Mouse (Mus musculus): ENCODE results near the gene Polr3h.
A peak's percentile ranks its signal among the peaks of the same experiment; 100 is the strongest.

Gene Polr3h

GRCm38 (mm10) chr15:81949076-81949475 is 23.0 kb upstream of the Polr3h start:
- no peak for DNase-seq

DNA sequence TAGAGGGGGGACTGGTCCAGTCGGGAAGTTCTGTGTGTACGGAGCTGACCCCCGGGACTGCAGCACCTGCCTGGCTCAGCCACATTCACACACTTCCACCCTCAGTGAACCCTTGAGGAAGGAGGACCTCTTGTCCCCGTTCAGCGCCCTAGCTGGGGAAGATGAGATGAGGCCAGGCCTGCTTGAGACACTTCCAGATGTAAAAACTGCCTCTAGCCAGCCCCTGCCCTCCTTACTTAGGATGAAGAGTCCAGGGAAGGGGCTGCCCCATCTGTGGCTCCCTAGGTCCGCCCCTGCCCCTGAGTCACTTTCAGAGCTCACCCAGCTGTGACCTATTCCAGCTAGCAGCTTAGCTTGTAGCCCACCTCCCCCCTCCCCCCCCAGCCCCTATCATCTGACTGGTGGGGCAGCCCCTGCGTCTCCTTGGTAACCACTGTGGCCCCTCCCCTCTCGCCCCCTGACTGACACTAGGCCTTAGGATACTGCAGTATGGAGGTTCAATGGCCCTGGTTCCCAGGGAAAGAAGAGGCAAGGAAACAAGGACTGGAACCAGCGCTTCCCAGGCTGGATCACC is 17.2 kb upstream of the Polr3h start:
- DNase-seq: peak; percentile 84

DNA sequence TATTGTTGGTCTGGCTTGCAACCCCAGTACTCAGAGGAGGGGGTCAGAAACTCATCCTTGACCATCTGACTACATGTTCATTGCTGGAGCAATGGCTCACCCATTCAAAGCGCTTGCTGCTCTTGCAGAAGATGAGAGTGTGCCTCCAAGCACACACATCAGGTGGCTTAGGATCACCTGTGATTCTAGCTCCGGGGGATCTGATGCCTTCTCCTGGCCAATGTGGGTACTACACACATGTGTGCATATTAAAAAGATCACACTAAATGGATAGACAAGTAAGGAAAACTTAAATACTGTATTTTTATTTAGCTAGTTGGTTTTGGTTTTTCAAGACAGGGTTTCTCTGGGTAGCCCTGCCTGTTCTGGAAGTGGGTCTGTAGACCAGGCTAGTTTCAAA is 15.0 kb upstream of the Polr3h start:
- no peak for DNase-seq

GRCm38 (mm10) chr15:81940219-81940618 is 14.2 kb upstream of the Polr3h start:
- no peak for DNase-seq

DNA sequence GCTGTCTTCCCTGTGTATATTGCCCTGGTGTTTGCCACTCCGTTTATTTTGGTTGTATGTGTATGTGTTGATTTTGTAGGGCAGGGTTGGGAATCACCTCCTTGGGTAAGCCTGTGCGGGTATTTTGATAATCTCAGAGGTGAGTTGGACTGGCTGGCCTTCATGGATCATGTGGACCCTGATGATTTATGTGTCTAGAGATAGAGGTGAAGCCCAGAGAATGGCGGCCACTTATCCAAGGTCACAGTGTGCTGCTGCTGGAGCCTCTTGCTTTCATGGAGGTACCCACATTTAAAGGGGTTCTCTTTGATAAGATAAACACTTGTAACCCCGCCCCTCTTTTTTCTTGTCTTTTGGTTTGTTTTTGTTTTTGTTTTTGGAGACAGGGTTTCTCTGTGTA is 13.7 kb upstream of the Polr3h start:
- DNase-seq: no peak

DNA sequence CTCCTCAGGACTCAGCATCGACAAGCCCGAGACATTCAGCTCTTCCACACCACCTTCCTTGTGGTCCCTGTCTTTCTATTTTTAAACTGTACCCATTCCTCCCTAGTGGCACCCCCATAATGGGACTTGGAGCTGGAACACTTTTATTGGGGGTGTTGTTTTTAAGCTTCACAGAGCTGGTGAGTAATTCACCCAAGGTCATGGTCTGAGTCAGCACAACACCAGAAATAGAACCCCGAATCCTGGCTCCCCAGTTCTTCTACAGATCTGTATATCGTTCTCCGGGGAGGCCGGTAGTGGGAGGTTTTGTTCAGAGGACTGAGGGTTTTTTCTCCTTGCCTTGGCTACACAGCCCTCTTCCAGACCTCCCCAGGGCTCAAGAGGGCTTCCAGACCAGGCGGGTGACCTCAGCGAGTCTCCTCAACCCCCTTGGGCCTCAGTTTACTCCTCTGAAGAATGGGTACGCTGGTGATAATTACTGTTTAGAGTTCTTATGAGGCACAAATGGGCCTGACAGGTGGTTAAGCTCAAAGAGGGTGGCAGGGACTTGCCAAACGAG is 13.2 kb upstream of the Polr3h start:
- no peak for DNase-seq

DNA sequence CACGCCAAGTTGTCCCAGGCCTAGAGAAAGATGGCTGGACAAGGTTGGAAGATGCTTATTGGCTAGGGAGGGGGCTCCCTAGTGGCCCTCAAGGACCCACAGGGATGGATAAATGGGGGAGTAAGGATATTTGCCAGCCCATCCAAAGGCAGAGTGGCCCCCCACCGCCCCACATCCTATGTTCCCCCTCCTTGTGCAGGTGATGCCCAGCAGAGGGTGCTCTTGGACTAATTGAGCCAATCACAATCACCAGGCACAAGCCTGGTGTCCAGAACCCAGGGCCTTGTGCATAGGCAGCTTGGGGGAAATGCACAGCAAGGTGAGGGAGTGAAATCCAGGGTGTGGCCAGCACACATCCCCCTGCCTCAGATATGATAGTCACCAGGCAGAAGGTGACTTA is 12.2 kb upstream of the Polr3h start:
- DNase-seq: peak; percentile 74

- peak; percentile 69 for DNase-seq
Observed at GRCm38 (mm10) chr15:81937098-81937972, 11.3 kb upstream of the Polr3h start.

- DNase-seq: peak; percentile 90
Observed at GRCm38 (mm10) chr15:81936679-81937078, 10.6 kb upstream of the Polr3h start, which contains the start of gene Csdc2. Gene Csdc2 (plus strand): TSS chr15:81936759.

GRCm38 (mm10) chr15:81935869-81936637 is 10.0 kb upstream of the Polr3h start:
- no peak for DNase-seq

- no peak for DNase-seq
Observed at GRCm38 (mm10) chr15:81933986-81934385, 7.9 kb upstream of the Polr3h start.

DNA sequence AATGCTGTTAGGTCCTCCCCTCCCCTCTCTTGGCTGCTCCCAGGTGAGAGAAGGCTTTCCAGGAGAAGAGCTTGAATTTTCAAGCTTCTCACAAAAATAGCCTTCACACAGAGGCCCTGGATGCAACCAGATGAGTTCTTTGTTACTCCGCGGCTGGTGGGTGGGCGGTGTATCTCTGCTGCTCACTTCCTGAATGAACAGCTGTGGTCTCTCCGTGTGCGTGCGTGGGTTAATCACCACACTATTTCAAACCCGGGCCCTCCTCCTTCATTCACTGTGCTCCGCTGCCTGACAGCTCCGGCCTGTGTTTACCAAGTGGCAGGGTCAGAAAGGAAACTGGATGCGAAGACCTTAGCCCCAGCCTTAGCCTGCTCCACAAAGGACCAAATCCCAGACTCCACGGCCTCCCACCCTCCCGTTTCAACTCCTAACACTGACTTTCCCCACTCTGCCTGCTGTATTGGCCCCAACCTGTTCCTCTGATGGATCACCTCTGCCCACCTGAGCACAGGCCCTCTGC is 7.0 kb upstream of the Polr3h start:
- no peak for DNase-seq

- peak; percentile 55 for DNase-seq
Observed at GRCm38 (mm10) chr15:81928277-81928676, 2.2 kb upstream of the Polr3h start.

DNA sequence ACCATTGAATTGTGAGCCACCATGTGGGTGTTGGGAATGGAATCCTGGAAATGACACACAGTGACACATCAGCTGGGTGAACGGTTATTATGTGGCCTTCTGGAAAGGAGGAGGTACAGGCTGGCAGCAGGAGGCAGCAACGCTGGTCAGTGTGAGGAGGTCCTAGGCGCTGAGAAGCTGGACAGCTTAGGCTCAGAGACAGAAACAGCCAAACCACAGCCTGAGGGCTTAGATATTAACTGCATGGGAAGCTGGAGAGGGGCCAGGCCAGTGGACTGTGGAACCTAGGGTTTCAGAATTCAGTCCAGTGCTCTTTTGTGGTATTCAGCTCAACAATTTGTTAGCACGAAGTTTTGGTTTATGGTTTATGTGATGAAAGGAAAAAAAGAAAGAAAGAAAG is 1.7 kb upstream of the Polr3h start:
- DNase-seq: peak; percentile 10

DNA sequence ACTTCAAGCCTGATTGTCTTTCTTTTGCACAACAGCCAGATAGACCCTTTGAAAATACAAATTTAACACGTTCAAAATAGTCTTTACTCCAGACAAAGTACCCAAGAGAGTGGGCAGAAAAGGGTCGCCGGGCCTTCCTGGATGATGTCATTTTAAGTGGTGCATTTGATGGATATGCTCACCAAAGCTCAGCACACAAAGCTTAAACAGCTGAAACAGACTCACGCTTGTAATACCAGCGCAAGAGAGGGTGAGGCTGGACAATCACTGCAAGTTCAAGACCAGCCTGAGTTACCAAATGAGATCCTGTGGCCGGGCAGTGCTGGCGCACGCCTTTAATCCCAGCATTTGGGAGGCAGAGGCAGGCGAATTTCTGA is 394 bp upstream of the Polr3h start:
- no peak for DNase-seq

GRCm38 (mm10) chr15:81924933-81925332 is 1.1 kb downstream of the Polr3h start:
- no peak for DNase-seq

DNA sequence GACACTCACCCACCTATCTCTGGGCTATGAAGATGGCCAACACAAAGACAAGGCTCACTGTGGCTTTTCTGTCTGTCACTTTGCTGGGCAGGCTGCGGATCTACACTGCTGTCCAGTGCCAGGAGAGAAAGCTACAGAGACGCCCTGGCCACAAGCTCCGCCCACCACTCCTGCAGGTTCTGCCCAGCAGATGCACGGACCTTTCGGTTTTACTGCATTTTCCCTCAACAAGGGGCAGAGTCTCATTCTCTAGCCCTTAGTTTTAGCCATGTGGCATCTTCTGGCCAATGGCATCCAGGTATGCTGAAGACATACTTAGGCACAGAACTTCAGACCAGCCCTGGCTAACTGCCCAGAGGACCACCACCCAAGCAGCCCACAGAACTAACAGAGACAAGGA is 4.8 kb downstream of the Polr3h start:
- DNase-seq: no peak

DNA sequence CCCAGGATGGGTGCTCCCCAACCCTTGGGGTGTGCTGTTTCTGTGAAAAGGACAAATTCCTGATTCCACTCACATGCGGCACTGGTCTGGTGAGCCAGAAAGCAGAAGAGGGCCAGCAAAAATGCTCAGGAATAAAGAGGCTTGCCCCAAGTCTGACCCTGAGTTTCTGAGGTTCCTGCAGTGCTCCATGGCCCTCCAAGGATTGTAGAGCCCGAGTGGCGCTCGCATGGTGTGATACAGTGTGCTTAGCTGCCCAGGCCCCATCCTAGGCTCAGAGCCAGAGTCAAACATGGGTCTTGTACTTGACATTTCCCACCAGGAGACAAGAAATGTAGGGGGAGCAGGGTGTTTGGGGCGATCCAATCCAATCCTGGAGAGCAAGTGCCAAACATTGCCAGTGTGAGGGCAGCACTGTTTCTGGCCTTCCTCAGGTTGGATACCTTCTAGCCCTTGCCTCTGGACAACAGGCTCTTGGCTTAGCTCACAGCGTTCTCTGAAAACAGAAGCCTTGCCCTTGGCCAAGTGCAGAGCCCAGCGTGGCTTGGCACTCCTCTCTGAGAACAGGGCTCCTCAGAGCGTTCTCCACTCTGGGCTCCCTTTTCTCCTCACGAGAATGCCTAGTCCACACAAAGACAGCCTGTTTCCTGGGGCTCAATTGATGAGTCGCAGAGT is 5.4 kb downstream of the Polr3h start:
- DNase-seq: no peak

DNA sequence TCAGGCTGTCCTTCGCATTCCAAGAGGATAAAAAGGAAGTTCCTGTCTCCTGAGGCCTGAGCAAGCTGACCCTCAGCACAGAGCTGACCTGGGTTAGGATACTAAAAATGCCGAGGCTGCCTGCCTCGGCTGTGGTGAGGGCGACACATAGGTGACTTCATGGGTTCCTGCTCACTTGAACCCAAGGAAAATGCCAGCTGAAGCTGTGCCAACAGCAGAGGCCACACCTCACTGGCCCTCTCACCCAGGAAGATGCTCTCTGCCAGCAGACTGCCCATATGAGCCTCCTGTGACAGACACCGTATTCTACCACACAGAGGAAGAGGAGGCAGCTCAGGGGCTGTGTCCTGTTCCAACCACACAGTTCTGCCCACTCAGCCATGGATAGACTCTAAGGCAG is 7.0 kb downstream of the Polr3h start:
- DNase-seq: no peak

DNA sequence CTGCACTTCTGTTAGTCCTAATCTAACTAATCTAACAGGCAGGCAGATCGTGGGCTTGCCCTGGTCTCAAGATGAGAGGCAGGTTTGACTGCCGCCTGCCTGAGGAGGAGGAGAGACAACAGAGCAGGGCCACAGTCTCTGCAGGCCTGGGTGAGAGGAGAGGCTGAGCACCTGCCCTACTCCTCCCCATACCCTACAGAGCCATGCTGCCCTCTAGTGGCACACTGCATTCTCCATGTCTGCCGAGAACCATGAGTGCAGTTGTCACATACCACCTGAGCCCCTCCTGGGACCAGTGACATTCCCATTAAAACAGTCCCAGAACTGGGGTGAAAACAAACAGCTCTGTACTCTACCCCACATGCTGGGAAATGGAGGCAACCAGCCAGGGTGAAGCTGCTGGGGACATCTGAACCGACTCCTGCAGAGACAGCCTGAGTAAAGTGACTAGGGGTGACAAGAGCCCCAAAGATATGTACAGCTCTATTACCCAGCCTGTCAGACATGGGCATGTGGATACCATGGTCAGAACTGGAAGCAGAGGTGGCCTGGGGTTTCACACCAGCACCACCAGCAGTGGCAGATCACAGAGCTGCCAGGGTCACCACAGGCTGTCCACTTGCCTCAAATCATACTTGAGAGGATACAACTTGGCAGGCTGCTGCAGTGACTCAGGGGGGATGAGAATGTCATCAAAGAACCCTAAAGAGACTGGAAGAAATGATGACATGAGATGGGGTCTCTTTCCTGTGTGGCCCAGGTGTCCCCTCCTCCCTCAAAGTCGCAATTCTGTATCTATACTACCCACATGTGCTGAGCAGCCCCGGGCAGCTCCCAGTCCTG is 8.2 kb downstream of the Polr3h start:
- DNase-seq: peak; percentile 76

- DNase-seq: no peak
Observed at GRCm38 (mm10) chr15:81917201-81917600, 8.8 kb downstream of the Polr3h start.

GRCm38 (mm10) chr15:81915663-81916062 is 10.4 kb downstream of the Polr3h start:
- DNase-seq: no peak

Data from retina, postnatal 1 day (tissue).